Mouse (Mus musculus): ENCODE data around the gene Rxrg. TPM values are rescaled to one million over a fixed set of nuclear protein-coding genes. Genes with fewer than 3 reads are reported as not detected.
A peak's percentile ranks its signal among the peaks of the same experiment; 100 is the strongest.

Rxrg gene
- 8.8 and 10.9 TPM in 2 replicates for polyA plus RNA-seq (2015; fragmentation: Nextera tagmentation; extraction: Ambion mirVana)

GRCm38 (mm10) chr1:167598255-167599081, at the start of gene Rxrg:
TSS of gene Rxrg (plus strand) at chr1:167598384.
- H3K4me1 ChIP-seq (ENCODE audit: control insufficient read depth, insufficient read depth, low read length), result peaks cover 10% of the 10 kb centered on the region
- peak within 1 kb of the TSS; percentile 41 for H3K4me3 ChIP-seq (ENCODE audit: low read depth, low read length)
- H3K9ac ChIP-seq (ENCODE audit: low read depth, low read length), result peak within 1 kb of the TSS; percentile 60
- peak; percentile 87 for ATAC-seq
- 1% methylated on average over 37 of the region's 40 CpGs for WGBS
- H3K27me3 ChIP-seq (ENCODE audit: control insufficient read depth, insufficient read depth, low read depth, low read length), result peaks cover 6% of the 10 kb centered on the region; the same call in 1 of the 2 replicates
- no peaks in the 10 kb centered on the region for H3K36me3 ChIP-seq (ENCODE audit: control insufficient read depth, insufficient read depth, low read length)
- no peaks in the 10 kb centered on the region for H3K9me3 ChIP-seq (replicated peaks; ENCODE audit: control insufficient read depth, low read length, poor library complexity, severe bottlenecking)
- H3K4me2 ChIP-seq (ENCODE audit: low read length), result peak within 1 kb of the TSS; percentile 67
- no peak within 1 kb of the TSS; the same call in 1 of the 2 replicates for H3K27ac ChIP-seq (ENCODE audit: low read length)

DNA sequence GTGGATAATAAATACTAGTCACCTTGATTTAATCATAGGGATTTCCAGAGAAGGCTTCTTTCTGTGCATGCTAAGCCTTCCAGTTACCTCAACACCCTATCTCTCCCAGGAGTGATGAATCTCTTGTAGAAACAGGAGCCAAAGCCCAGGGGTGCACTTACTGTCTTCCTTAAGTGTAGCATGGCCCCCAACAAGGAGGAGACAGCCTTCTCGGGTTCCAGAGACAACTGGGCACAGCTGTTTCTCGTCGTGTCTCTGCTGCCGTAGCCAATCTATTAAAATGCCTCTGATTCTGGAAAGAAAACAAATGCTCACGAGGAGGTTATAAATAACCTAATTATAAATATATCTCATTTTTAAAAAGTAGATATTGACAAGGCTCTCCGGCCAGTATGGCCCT, 48.9 kb upstream of the Rxrg start:
- no peaks in the 10 kb centered on the region for H3K36me3 ChIP-seq (ENCODE audit: control insufficient read depth, insufficient read depth, low read length)
- H3K4me1 ChIP-seq (ENCODE audit: control insufficient read depth, insufficient read depth, low read length), result peaks cover 3% of the 10 kb centered on the region; the same call in 1 of the 2 replicates
- H3K9me3 ChIP-seq (replicated peaks; ENCODE audit: control insufficient read depth, low read length, poor library complexity, severe bottlenecking), result no peaks in the 10 kb centered on the region
- ATAC-seq, result no peak
- H3K4me2 ChIP-seq (ENCODE audit: low read length), result no peak overlapping the region
- H3K9ac ChIP-seq (ENCODE audit: low read depth, low read length), result no peak overlapping the region
- no peak overlapping the region for H3K27ac ChIP-seq (ENCODE audit: low read length)
- 84% methylated on average over 6 of the region's 6 CpGs for WGBS
- H3K27me3 ChIP-seq (ENCODE audit: control insufficient read depth, insufficient read depth, low read depth, low read length), result no peaks in the 10 kb centered on the region
- no peak overlapping the region for H3K4me3 ChIP-seq (ENCODE audit: low read depth, low read length)

DNA sequence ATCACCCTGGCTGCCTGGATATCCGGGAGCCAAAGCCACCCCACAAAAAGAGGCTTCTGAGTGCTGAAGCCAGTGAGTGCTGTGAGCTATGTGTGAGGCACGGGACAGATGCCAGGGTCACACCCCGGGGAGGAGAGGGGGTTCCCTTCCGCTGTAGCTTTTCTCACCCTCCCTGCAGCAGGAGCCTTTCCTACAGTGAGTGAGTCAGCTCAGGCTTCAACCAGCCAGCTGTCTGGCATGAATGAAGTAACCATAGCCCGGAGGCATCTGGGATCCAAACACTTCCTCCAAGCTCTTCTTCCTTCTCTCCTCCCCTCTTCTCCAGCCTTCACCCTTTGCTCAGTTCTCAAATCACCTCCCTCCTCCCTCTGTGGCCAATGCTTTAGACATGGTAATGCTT, 46.6 kb upstream of the Rxrg start:
- Histone ChIP-seq H3K27me3 (ENCODE audit: control insufficient read depth, insufficient read depth, low read depth, low read length) (no peaks in the 10 kb centered on the region), H3K4me3 (ENCODE audit: low read depth, low read length) (no peak overlapping the region), H3K9me3 (replicated peaks; ENCODE audit: control insufficient read depth, low read length, poor library complexity, severe bottlenecking) (no peaks in the 10 kb centered on the region), H3K27ac (ENCODE audit: low read length) (no peak overlapping the region), H3K4me1 (ENCODE audit: control insufficient read depth, insufficient read depth, low read length) (peaks cover 3% of the 10 kb centered on the region; the same call in 1 of the 2 replicates), H3K36me3 (ENCODE audit: control insufficient read depth, insufficient read depth, low read length) (no peaks in the 10 kb centered on the region), H3K9ac (ENCODE audit: low read depth, low read length) (no peak overlapping the region), H3K4me2 (ENCODE audit: low read length) (no peak overlapping the region)
- ATAC-seq, result no peak
- WGBS, result 43% methylated on average over 5 of the region's 5 CpGs

DNA sequence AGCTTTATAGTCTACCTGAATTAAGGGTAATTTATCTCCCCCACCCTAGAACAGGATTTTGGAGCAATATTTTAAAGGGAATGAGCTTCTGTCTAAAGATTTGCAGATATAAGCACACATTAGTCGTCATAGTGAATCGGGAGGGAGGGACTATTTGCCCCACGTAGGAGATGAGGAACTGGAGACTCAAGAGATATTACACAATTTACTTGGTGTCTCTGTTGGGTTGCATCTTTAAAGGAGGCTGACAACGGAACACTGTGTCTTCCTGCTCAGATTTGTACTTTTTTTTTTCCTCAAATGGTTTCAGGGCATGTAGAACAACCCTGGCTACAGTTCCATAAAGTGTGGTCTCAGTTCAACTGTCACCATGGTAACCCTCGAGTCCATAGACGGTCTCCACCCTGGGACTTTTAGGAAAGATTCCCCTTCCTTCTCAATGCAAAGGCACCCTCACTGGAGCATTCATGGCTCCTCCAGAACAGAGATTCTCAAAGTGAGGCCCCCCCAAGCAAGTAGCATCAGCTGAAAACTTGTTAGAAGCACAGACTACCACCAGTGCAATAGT, 44.1 kb upstream of the Rxrg start:
- Histone ChIP-seq H3K4me1 (ENCODE audit: control insufficient read depth, insufficient read depth, low read length) (peaks cover 3% of the 10 kb centered on the region; the same call in 1 of the 2 replicates), H3K27me3 (ENCODE audit: control insufficient read depth, insufficient read depth, low read depth, low read length) (no peaks in the 10 kb centered on the region), H3K27ac (ENCODE audit: low read length) (no peak overlapping the region), H3K9ac (ENCODE audit: low read depth, low read length) (no peak overlapping the region), H3K36me3 (ENCODE audit: control insufficient read depth, insufficient read depth, low read length) (no peaks in the 10 kb centered on the region), H3K4me3 (ENCODE audit: low read depth, low read length) (no peak overlapping the region), H3K4me2 (ENCODE audit: low read length) (no peak overlapping the region), H3K9me3 (replicated peaks; ENCODE audit: control insufficient read depth, low read length, poor library complexity, severe bottlenecking) (no peaks in the 10 kb centered on the region)
- peak; percentile 32; the same call in 1 of the 2 replicates for ATAC-seq
- 51% methylated on average over 6 of the region's 6 CpGs for WGBS

DNA sequence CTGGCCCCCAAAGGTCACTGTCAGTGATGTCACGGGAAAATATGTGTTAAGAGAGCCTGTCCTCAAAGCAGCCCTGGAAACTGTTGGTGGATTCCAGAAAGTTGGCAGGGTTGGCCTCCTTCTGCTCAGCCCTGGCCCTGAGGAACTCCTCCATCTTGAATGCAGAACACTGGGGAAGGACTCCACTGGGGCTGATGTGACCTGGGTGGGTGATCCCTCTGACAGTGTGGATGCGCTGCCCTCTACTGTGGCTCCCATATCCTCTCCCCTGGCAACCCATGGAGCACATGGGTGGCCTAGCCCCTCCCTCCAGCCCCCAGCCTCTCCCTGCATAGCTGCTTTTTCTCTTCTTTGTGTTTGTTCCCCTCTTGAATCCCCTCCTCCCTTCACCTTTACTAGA, 31.6 kb upstream of the Rxrg start:
- WGBS, result 71% methylated on average over 2 of the region's 2 CpGs
- no peak for ATAC-seq
- Histone ChIP-seq H3K9ac (ENCODE audit: low read depth, low read length) (no peak overlapping the region), H3K9me3 (replicated peaks; ENCODE audit: control insufficient read depth, low read length, poor library complexity, severe bottlenecking) (no peaks in the 10 kb centered on the region), H3K4me2 (ENCODE audit: low read length) (no peak overlapping the region), H3K4me1 (ENCODE audit: control insufficient read depth, insufficient read depth, low read length) (no peaks in the 10 kb centered on the region), H3K36me3 (ENCODE audit: control insufficient read depth, insufficient read depth, low read length) (no peaks in the 10 kb centered on the region), H3K4me3 (ENCODE audit: low read depth, low read length) (no peak overlapping the region), H3K27me3 (ENCODE audit: control insufficient read depth, insufficient read depth, low read depth, low read length) (no peaks in the 10 kb centered on the region), H3K27ac (ENCODE audit: low read length) (no peak overlapping the region)

DNA sequence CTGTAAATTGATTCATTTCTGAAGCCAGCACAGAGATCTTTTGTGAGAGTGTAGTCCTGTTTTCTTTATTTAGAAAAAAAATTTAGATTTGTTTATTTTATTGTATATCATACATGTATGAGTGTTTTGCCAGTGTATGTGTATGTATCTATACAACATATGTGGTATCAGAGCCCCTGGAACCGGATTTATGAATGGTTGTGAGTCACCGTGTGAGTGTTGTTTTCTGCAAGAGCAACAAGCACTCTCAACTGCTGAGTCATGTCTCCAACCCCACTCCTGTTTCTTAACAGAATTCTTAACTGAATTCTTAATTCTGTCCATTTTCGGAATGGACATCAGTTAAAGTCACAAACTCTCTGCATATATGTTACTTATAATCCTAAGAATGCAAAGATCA, 19.1 kb upstream of the Rxrg start:
- Histone ChIP-seq H3K4me3 (ENCODE audit: low read depth, low read length) (no peak overlapping the region), H3K9me3 (replicated peaks; ENCODE audit: control insufficient read depth, low read length, poor library complexity, severe bottlenecking) (no peaks in the 10 kb centered on the region), H3K36me3 (ENCODE audit: control insufficient read depth, insufficient read depth, low read length) (no peaks in the 10 kb centered on the region), H3K27me3 (ENCODE audit: control insufficient read depth, insufficient read depth, low read depth, low read length) (no peaks in the 10 kb centered on the region), H3K9ac (ENCODE audit: low read depth, low read length) (no peak overlapping the region), H3K4me1 (ENCODE audit: control insufficient read depth, insufficient read depth, low read length) (peaks cover 6% of the 10 kb centered on the region), H3K27ac (ENCODE audit: low read length) (no peak overlapping the region), H3K4me2 (ENCODE audit: low read length) (no peak overlapping the region)
- 88% methylated on average over 3 of the region's 3 CpGs for WGBS
- ATAC-seq, result no peak

GRCm38 (mm10) chr1:167583195-167583594, 15.0 kb upstream of the Rxrg start:
- H3K9ac ChIP-seq (ENCODE audit: low read depth, low read length), result no peak overlapping the region
- peaks cover 9% of the 10 kb centered on the region for H3K4me1 ChIP-seq (ENCODE audit: control insufficient read depth, insufficient read depth, low read length)
- no peak for ATAC-seq
- no peak overlapping the region for H3K27ac ChIP-seq (ENCODE audit: low read length)
- no peaks in the 10 kb centered on the region for H3K9me3 ChIP-seq (replicated peaks; ENCODE audit: control insufficient read depth, low read length, poor library complexity, severe bottlenecking)
- no peaks in the 10 kb centered on the region; the same call in 1 of the 2 replicates for H3K27me3 ChIP-seq (ENCODE audit: control insufficient read depth, insufficient read depth, low read depth, low read length)
- H3K4me2 ChIP-seq (ENCODE audit: low read length), result no peak overlapping the region
- no peak overlapping the region for H3K4me3 ChIP-seq (ENCODE audit: low read depth, low read length)
- WGBS, result 59% methylated on average over 6 of the region's 6 CpGs
- no peaks in the 10 kb centered on the region for H3K36me3 ChIP-seq (ENCODE audit: control insufficient read depth, insufficient read depth, low read length)

- Histone ChIP-seq H3K4me1 (ENCODE audit: control insufficient read depth, insufficient read depth, low read length) (peaks cover 9% of the 10 kb centered on the region), H3K4me3 (ENCODE audit: low read depth, low read length) (no peak overlapping the region), H3K4me2 (ENCODE audit: low read length) (peak overlapping the region; percentile 40), H3K9me3 (replicated peaks; ENCODE audit: control insufficient read depth, low read length, poor library complexity, severe bottlenecking) (no peaks in the 10 kb centered on the region), H3K27me3 (ENCODE audit: control insufficient read depth, insufficient read depth, low read depth, low read length) (no peaks in the 10 kb centered on the region; the same call in 1 of the 2 replicates), H3K9ac (ENCODE audit: low read depth, low read length) (no peak overlapping the region), H3K36me3 (ENCODE audit: control insufficient read depth, insufficient read depth, low read length) (no peaks in the 10 kb centered on the region), H3K27ac (ENCODE audit: low read length) (no peak overlapping the region)
- 6% methylated on average over 12 of the region's 12 CpGs for WGBS
- peak; percentile 78 for ATAC-seq
Observed at GRCm38 (mm10) chr1:167583888-167584287, 14.3 kb upstream of the Rxrg start.

Measured in midbrain, embryonic 16.5 days (tissue).